Mouse (Mus musculus) ES-CJ7 (cell line): Measurements from ENCODE around the gene Prkaca.
A peak's percentile ranks its signal among the peaks of the same experiment; 100 is the strongest.

Experiments
- DNase-seq: peaks from one replicate; pipeline ENCODE4 v3.0.0; 2011; ENCODE audit warnings: low read depth, low spot score

Gene Prkaca

DNA sequence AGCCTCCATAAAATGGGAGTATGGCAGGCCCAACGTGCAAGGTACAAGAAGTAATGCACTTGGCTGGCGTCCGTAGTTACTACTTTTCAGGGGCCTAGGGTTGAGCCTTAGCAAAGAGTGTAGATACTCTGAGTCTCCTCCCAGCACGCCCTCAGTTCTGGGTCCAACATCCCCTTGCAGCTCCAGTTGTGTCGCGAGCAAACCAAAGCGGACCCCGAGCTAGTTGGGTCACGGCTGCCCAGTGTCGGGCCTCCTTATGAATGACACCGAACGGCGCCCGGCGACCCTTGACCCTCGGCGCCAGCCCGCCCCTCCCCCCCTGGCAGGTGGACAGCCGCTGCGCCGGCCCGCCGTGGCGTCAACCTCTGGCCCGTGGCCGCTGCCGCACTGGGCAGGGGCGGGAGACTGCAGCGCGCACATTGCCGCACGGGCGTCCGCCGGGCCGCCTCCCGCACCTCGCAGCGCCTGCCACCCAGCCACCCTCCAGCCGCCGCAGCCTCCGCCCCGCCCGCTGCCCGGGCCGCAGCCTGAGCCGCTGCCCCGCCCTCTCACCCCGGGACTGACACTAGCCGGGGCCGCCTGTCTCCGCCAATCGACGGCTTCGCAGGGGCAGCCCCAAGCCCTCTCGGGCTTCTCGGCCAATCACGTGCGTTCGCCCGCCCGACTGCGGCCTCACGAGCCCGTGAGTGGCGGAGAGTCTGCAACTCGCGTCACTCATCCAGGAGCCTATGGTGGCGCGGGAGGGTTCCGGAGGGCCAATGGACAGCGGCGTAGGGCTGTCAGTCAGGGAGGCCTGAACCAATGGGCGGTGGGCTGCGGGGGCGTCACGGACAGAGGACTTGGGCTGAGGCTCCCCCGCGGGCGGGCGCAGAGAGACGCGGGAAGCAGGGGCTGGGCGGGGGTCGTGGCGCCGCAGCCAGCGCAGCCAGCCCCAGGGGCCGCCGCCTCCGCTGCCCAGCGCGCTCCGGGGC is at the start of gene Prkaca:
Gene Prkaca, plus strand, starts transcription at position 844 of the 971 bp plus-strand sequence.
- DNase-seq, result peak; percentile 99

DNA sequence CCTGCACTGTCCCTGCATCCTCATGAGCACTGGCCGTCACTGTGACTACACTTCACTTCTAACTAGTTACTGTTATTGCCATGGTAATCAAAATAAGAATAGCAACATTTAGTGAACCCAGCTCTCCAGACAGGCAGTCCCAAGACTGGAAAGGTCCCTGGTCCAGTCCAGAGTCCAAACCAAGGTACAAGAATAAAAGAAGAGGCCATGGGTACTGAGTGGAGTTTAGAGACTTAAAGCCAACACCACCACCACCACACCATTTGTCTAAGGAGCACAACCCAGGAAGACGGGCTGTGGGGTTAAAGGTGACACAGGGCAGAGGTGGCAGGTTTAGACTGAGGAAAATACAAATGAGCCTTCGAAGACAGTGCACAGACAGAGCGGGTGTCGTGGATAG is 48.2 kb upstream of the Prkaca start:
- no peak for DNase-seq

DNA sequence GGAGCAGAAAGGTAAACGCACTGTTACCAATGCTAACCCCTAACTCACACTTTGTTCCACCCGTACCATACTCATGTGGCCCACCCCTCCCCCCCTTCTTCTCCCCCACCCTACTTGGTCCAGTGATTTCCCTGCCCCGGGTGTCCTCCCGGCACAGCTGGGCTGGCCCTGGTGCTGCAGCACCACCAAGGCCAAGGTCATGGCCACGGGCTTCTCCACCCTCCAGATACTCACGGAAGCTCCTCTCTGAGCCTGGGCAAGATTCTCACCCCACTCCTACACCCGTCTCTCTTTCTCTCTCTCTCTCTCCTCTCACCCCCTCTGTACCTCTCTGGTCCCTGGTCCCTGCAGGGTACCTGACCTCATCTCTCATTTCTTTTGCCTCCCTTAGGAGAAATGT is 46.5 kb upstream of the Prkaca start:
- no peak for DNase-seq

DNA sequence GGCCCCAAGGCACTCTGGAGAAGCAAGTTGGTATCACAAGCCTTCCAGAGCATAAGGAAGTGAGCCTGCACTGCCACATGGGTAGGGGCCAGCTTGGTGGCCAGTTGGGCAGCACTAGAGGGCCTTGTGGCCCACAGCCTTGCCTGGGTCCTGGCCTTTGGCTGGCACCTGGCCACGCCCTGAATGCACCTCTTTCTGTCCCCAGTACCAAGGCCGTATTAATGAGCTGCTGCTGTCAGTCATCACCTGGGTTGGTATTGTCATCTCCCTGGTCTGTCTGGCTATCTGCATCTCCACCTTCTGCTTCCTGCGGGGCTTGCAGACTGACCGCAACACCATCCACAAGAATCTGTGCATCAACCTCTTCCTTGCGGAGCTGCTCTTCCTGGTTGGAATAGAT is 38.6 kb upstream of the Prkaca start:
- DNase-seq, result no peak

DNA sequence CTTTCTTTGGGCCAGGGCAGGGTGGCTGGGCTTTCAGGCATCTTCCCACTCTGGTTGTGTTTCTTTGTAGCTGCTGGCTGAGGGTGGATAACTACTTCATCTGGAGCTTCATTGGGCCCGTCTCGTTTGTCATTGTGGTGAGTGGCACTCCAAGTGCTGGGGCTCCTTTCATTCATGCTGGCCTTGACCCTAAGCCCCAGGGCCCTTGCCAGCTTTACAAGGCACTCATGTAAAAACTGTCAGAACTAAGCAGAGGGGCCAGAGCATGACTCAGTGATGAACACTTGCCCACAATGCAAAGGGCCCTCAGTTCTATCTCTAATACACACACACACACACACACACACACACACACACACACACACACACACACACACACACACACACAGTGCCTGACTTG is 37.8 kb upstream of the Prkaca start:
- no peak for DNase-seq

DNA sequence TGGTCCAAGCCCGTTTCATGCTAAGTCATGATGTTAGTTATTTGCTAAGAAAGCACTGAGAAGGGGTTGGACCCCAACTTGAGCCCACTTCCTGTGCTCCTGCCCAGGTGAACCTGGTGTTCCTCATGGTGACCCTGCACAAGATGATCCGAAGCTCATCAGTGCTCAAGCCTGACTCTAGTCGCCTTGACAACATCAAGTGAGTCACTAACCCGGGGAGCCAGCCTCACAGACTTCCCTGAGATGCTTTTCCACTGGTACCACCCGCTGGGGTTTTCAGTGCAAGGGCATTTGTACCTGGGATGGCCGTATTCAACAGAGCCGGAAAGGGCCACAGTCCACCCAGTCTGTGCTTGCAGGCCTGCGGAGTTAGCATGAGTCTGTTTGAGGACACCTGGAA is 37.4 kb upstream of the Prkaca start:
- DNase-seq, result no peak

DNA sequence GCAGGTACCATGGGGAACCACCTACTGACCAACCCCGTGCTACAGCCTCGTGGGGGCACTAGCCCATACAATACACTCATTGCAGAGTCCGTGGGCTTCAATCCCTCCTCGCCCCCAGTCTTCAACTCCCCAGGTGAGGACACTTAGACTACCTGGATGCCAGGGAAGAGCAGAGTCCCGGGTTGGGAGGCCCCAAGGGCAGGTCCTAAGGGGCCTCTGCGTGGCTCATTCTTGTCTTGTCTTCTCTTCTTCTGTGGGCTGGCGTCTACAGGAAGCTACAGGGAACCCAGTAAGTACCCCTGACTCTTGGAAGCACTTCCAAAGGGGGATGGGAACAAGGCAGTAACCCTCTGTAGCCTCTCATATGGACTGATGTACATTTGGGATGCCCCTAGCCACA is 35.1 kb upstream of the Prkaca start:
- no peak for DNase-seq

DNA sequence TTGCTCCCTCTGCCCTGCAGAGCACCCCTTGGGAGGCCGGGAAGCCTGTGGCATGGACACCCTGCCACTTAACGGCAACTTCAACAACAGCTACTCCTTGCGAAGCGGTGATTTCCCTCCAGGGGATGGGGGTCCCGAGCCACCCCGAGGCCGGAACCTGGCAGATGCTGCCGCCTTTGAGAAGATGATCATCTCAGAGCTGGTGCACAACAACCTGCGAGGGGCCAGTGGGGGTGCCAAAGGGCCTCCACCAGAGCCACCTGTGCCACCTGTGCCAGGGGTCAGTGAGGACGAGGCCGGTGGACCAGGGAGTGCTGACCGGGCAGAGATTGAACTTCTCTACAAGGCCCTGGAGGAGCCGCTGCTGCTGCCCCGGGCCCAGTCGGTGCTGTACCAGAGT is 34.5 kb upstream of the Prkaca start:
- no peak for DNase-seq

DNA sequence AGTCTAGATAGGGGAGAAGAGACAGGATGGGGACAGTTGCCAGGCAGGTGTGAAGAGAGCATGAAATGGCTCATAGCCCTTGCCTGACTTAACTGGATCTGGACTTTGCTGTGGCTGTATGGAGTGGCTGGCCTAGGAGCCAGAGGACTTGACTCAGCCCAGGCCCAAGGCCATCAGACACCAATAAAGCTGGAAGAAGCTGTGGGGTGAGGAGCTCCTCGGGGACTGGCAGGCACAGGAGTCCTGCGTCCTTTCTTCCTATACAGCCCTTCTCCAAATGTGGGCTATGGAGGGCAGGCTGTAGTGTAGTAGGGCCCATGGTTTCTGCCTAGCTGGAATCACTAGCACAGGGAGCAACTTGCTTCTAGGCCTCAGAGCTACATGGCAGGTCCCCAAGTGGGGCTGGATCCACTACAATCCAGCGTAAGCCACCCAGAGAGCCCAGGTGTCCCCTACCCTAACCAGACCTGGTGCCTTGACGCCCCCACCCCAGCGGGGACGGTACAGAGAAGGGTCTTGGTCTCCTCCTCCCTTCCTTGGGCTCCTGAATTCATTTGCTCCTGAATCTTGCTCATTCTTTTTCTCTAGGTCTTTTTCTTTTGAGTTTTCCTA is 31.6 kb upstream of the Prkaca start:
- no peak for DNase-seq

DNA sequence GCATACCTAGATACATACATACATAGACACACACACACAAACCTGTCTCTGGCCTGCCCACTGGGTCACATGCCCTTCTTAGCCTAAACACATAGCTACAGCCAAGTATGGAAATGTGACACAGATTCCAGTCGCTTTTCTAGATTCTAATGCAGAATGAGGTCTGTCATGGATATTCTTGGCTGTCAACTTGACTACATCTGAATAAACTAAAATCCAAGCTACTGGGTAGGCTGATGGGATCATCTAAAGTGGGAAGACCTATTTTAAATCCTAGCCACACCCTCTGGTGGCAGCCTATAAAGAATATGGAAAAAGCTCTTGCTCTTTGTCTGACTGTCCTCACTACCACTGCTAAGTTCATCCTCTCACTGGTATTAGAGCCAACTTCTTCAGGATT is 30.3 kb upstream of the Prkaca start:
- no peak for DNase-seq

DNA sequence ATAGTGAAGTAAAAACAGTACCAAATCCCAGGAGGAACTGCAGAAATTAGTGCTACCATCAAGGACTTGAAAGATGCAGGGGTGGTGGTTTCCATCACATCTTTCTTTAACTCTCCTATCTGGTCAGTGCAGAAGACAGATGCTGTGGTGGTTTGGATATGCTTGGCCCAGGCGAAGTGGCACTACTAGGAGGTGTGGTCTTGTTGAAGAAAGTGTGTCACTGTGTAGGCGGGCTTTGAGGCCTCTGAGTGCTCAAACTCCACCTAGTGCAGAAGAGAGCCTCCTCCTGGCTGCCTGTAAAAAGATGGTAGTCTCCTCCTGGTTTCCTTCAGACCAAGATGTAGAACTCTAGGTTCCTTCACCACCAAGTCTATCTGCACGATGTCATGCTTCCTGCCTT is 27.3 kb upstream of the Prkaca start:
- DNase-seq, result no peak

DNA sequence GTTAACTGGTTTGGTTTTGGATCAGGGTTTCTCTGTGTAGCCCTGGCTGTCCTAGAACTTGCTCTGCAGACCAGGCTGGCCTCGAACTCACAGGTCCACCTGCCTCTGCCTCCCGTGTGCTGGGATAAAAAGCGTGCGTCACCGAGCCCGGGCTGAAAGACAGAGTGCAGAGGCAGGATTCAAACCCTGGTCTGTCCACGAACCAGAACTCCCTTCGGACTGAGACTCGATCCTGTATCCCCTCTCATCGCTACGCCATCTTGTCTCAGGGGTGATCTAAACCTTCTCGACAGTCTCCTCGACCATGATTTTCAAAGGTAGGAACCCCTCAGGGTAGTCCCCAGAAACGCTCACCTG is 18.1 kb upstream of the Prkaca start:
- DNase-seq, result no peak

DNA sequence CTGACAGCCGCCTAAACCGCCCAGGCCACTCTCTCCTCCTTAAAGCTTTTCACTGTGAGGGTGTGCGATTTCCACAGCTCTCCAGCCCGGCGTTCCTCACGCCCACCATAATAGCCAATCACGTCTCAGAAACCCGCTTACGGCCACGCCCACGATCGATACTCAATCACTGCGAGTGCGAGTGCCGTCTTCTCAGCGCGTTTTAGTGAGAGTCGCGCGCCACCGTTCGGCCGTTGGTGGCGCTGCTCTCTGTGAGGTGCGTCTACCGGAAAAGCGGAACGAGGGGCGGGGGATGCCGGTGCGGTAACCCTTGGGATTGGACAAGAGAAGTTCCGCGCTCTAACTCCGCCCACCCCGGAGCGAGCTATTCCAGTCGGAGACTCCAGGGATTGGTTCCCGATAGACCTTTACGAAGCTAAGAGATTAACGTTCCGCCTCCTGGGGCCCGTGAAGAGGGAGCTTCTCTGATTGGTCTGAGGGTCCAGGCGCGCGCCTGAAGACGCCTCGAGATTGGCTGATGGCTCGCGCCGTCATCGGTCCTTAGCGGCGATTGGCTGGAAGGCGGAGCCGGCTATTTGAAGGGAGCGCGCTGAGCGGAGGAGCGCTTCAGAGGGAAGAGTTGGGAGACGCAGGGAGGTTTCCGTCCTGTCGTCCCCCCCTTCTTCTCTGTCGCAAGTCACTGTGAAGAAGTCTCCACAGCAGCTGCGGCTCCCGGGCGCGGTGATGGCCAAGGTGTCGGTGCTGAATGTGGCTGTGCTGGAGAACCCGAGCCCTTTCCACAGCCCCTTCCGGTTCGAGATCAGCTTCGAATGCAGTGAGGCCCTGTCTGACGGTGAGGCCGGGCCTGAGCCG is 17.5 kb upstream of the Prkaca start, which contains the start of the genes Gm10644 and Asf1b:
Gene Gm10644, minus strand, starts transcription at position 100 of the 852 bp plus-strand sequence.
Gene Asf1b, plus strand, starts transcription at position 402 of the 852 bp plus-strand sequence.
- peak; percentile 100 for DNase-seq

DNA sequence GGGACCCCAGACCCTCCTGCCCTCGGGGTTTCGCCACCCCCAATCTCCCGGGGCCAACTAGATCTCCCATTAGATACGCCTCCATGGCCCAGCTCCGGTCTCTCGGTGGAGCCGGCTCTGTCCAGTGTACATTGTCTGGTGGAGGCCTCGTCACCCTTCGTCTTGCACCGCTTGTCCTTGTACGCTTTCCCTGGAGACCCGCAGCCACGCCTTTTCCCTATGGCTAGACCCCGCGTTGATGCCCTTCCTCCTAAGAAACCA is 16.9 kb upstream of the Prkaca start:
- no peak for DNase-seq

DNA sequence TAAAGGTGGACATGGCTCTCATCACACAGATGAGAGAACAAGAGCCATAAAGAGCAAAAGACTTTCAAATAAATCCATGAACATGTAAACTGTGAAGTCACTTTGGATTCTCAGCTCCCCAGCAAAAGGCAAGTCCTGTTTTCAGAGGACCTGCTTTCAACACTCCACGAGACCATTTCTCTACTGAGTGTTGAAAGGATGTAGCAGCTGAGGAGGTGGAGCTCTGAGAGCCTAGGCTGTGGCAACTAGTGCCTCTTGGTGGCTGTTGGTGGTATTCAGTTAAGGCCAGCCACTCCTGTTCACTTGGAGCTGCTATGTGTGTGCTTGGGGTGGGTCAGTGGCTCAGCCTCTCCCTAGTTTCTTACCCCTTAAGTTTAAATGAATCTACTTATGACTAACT is 16.0 kb upstream of the Prkaca start:
- DNase-seq, result peak; percentile 79

DNA sequence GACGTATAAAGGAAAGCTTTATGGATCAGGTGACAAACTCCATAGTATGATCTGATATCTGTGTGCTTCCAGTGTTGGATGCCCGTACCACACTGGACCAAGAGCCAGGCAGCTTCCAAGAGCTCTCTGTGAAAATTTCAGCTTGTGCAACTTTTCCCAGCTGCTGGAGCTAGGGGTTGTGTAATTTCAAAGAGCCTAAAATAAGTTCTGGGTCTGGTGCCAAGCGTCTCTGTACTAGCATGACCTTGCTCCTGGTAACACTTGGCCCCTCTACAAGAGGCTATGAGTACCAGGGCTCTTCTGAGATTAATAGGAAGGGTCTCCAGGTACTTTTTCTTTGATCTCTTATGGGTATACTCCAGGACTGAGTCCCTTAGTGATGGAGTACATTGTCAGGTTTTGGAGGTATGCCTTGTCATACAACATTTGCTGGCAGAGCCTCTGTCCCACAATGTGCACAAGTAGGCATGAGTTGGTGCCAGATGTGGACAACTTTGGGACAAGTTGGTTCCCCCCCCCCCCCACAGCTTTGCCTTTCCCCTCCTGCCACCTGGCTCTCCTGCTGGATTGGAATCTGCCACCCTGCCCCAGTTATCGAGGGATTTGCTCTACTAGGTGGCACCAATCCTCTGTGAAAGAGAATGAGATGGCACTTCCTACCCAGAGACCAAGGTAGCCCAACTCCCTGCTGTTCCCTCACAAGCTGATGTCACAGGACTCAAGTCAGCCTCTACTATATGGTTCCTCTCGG is 8.6 kb upstream of the Prkaca start:
- DNase-seq, result no peak

DNA sequence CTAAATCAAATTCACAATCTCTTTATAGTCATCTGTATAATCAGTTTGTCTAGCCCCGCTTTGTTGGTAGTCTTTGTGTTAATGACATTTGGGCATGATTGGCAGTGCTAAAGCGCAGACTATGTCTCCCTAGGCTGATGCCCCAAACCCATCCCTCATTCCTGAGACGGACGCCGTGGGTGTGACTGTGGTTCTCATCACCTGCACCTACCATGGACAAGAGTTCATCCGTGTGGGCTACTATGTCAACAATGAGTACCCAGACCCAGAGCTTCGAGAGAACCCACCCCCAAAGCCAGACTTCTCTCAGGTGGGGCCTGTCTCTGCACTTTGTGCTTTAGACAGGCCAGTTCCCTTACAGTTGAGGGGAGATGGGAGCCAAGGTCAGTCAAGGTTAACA is 5.1 kb upstream of the Prkaca start:
- no peak for DNase-seq

DNA sequence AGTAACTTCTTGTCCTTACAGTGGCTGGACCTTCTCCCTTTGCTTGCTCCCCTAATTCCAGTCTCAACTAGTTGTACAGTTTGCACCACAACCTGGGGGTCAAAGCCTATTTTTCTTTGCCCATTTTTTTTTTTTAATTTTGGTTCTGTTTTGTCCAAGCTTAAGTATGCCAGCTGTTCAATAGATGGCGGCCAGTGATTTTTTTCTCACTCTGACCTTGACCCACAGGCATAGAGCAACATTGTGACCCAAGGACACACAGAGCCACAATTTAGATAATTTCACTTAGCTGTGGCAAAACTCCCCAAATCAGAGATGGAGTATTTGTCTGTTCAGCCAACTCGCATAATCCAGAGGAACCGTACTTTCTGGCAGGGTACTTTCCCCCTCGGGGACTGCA is 1.7 kb upstream of the Prkaca start:
- no peak for DNase-seq

DNA sequence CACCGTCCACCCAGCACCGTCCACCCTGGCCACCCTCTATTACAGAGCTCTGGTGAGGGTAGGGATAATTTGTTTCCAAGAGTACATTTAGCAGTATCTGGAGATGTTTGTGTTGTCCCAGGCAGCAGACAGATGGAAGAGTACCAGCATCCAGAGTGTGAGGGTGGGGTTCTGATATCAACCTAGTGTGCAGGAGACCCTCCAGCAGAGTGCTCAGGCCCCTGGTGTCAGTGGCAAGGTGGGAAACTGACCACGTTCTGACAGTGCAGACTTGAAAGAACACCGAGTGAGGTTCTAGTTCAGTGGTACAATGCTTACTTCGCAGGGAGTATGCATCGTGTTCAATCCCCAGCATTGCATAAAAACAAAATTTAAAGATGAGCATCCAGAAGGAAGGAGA is 1.1 kb upstream of the Prkaca start:
- no peak for DNase-seq

DNA sequence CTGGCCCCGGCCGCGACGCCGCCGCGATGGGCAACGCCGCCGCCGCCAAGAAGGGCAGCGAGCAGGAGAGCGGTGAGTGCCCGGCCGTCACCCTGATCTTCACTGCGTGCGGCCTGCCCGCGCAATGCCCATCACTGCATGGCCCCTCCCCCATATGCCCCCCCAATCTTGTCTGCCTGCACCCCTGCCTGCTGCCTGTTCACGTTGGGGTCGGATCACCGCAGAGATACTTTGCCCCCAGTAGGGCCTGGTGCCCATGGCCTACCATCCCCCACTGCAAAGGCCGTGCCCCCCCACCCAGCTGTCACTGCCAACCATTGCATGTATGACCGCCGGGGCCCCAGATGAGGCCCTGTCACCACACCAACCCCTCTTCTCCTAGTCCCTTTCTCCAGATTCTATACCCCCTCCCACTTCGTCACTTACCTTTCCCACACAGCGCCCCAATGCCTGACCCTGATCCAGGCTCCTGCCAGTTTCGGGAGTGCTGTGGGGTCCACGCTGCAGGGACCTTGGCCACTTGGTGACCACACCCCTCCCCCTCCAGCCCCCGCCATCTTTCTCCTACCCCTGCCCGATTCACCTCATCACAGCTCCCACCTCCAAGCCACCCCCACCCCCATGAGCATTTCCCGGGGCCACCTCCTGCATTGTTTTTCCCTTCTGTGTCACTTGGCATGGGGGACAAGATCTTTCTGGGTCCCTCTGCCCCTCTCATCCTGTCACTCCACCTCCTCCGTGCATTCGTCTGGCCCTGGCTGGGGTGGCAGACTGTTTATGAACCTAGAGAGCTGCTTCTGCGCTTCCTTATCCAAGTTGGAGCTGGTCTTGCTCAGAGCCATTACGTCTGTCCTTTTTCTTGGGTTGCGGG is 603 bp downstream of the Prkaca start:
- no peak for DNase-seq

DNA sequence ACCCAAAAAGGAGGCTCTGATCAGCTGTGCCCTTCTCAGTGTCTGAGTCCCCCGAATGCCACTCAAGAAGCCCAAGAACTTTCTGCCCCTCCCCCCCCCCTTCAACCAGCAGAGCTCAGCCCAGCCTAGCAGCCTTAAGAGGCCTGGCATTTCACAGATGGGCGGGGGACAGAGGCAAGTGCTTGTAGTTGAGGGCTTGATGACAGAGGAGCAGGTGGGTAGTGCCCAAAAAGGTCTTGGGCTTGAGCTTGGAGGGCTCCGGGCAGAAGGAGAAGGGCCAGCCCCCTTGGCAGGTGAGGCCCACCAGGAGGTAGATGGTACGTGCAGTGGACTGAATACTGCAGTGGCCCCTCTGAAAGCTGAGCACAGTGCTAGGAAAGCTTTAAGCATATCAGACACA is 1.7 kb downstream of the Prkaca start:
- DNase-seq, result no peak
